Mouse (Mus musculus): ENCODE measurements around the gene Atp1a2. TPM values are rescaled to one million over a fixed set of nuclear protein-coding genes. Genes with fewer than 3 reads are reported as not detected.

Gene Atp1a2
- polyA plus RNA-seq, 1 experiment from 2014 or later: 13.7 TPM

DNA sequence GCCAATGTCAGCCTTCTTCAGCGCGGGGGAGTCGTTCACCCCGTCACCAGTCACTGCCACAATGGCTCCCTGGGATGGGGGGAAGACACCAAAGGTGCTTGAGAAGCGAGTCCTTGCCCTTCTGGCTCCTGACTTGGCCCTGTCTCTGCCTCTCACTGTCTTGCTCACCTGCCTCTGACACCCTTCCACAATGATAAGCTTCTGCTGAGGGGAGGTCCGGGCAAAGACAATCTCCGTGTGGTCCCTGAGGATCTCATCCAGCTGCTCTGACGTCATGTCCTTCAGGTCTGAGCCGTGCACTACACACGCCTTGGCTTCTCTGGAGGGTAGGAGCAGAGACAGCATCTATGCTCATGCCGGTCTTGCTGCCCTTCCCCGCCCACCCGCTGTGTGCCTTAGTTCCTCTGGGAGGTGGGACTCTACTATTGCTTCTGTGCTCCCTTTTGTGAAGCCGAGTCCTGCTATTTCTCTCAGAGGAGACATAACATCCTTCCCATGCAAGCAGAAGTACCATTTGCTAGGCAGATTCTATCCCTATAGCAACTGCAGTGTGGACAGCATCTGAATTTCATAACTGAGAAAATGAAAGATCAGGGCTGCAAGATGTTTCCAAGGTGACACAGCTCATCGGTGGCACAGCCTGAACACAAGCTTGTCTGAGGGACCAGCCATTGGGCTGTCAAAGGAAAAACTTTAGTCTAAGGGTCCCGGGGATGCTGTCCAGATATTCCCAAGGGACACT, 17.9 kb downstream of the Atp1a2 start:
- H3K9me3 ChIP-seq (replicated peaks): no peaks in the 10 kb centered on the region
- H3K27ac ChIP-seq: no peak overlapping the region
- no peaks in the 10 kb centered on the region for H3K36me3 ChIP-seq
- WGBS: 78% methylated on average over 16 of the region's 16 CpGs
- no peak overlapping the region for H3K4me2 ChIP-seq (replicated peaks)
- no peak overlapping the region for H3K9ac ChIP-seq
- no peak for ATAC-seq (ENCODE audit: low FRiP score)
- 0 out of 2 replicates have a peak, but pooled peaks cover 4% of the 10 kb centered on the region for H3K4me1 ChIP-seq
- no peaks in the 10 kb centered on the region for H3K27me3 ChIP-seq
- no peak overlapping the region for H3K4me3 ChIP-seq

DNA sequence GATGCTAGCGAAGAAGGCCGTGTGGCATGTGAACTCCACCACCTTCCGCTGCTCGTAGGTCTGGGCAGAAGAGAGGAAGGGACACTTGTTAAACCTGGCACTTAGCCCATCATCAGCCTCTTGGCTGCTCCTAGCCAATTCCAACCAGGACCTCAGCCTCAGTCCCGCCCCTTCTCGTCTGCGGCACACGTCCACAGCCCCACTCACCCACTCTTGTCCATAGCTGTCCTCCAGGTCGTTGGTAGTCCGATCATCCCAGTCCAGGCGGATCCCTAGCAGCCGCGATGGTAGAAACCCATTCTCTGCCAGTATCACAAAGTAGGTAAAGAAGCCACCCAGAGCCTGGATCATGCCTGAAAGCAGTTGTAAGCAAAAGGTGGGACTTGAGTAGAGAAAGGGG, 19.5 kb downstream of the Atp1a2 start:
- 0 out of 2 replicates have a peak, but pooled peaks cover 4% of the 10 kb centered on the region for H3K4me1 ChIP-seq
- no peak overlapping the region for H3K4me2 ChIP-seq (replicated peaks)
- no peak overlapping the region for H3K9ac ChIP-seq
- H3K27me3 ChIP-seq: no peaks in the 10 kb centered on the region
- no peaks in the 10 kb centered on the region for H3K36me3 ChIP-seq
- no peaks in the 10 kb centered on the region for H3K9me3 ChIP-seq (replicated peaks)
- ATAC-seq (ENCODE audit: low FRiP score): no peak
- H3K27ac ChIP-seq: no peak overlapping the region
- WGBS: 94% methylated on average over 13 of the region's 13 CpGs
- H3K4me3 ChIP-seq: no peak overlapping the region

DNA sequence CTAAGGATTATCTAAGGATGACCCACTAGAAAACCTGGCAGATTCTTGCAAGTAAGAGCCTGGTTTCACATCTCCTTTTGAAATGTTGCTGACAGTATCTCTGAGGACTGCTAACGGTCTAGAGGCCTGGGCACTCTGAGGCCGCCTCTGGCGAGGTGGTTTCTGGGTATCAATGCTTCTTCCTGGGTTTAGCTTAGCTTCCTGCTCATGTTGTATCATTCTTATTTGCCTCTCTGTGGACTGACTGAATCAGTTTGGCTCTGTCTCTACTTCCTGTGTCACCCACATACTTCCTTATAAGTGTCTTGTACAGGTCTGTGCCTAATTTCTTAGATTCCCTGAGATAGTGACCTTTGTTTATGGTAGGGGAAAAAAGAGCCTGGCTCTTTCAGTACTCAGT, 20.7 kb downstream of the Atp1a2 start:
- Histone ChIP-seq H3K4me3 (no peak overlapping the region), H3K27ac (no peak overlapping the region), H3K9me3 (replicated peaks) (no peaks in the 10 kb centered on the region), H3K4me2 (replicated peaks) (no peak overlapping the region), H3K36me3 (no peaks in the 10 kb centered on the region), H3K4me1 (0 out of 2 replicates have a peak, but pooled peaks cover 4% of the 10 kb centered on the region), H3K27me3 (no peaks in the 10 kb centered on the region), H3K9ac (no peak overlapping the region)
- WGBS: 82% methylated on average over 3 of the region's 3 CpGs
- no peak for ATAC-seq (ENCODE audit: low FRiP score)

- no peak overlapping the region for H3K4me3 ChIP-seq
- H3K9me3 ChIP-seq (replicated peaks): no peaks in the 10 kb centered on the region
- no peak overlapping the region for H3K4me2 ChIP-seq (replicated peaks)
- no peak overlapping the region for H3K9ac ChIP-seq
- H3K27ac ChIP-seq: no peak overlapping the region
- peaks cover 5% of the 10 kb centered on the region for H3K4me1 ChIP-seq
- no peaks in the 10 kb centered on the region for H3K27me3 ChIP-seq
- WGBS: 75% methylated on average over 5 of the region's 5 CpGs
- no peak for ATAC-seq (ENCODE audit: low FRiP score)
- no peaks in the 10 kb centered on the region for H3K36me3 ChIP-seq
These were observed 23.3 kb downstream of the Atp1a2 start for GRCm38 (mm10) chr1:172274547-172274946.

GRCm38 (mm10) chr1:172274116-172274515, 23.7 kb downstream of the Atp1a2 start:
- no peak for ATAC-seq (ENCODE audit: low FRiP score)
- WGBS: 67% methylated on average over 5 of the region's 5 CpGs
- no peak overlapping the region for H3K27ac ChIP-seq

GRCm38 (mm10) chr1:172273386-172273785, 24.5 kb downstream of the Atp1a2 start:
- WGBS: 89% methylated on average over 6 of the region's 6 CpGs
- Histone ChIP-seq H3K4me1 (peaks cover 5% of the 10 kb centered on the region), H3K4me3 (no peak overlapping the region), H3K36me3 (no peaks in the 10 kb centered on the region), H3K27ac (no peak overlapping the region), H3K27me3 (no peaks in the 10 kb centered on the region), H3K9me3 (replicated peaks) (no peaks in the 10 kb centered on the region), H3K4me2 (replicated peaks) (no peak overlapping the region), H3K9ac (no peak overlapping the region)
- ATAC-seq (ENCODE audit: low FRiP score): no peak

More at GRCm38 (mm10) chr1:172274116-172274515, 23.7 kb downstream of the Atp1a2 start:
- H3K9me3 ChIP-seq (replicated peaks): no peaks in the 10 kb centered on the region
- peaks cover 5% of the 10 kb centered on the region for H3K4me1 ChIP-seq
- H3K4me3 ChIP-seq: no peak overlapping the region
- H3K9ac ChIP-seq: no peak overlapping the region
- no peaks in the 10 kb centered on the region for H3K36me3 ChIP-seq
- H3K4me2 ChIP-seq (replicated peaks): no peak overlapping the region
- no peaks in the 10 kb centered on the region for H3K27me3 ChIP-seq

DNA sequence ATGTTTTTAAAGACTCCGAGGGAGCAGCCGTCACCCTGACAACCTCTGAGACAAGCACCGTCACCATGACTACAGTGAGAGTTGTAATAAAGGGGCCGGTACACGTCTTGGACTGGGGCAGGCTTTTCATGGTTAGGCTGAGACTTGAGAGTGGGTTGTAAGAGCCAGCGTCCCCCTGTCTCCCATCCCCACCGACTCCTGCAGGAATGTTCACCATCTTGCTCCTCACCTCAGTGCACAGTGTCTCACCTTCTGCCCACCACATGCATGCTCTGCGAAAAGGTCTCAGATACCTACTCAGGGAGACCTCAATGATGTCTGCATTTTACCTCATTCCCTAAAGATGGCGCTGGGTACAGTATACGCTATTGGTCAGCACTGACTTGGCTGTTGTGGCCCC, 26.1 kb downstream of the Atp1a2 start:
- no peak overlapping the region for H3K27ac ChIP-seq
- no peaks in the 10 kb centered on the region for H3K36me3 ChIP-seq
- 45% methylated on average over 10 of the region's 10 CpGs for WGBS
- peak; percentile 66 for ATAC-seq (ENCODE audit: low FRiP score)
- H3K4me3 ChIP-seq: no peak overlapping the region
- H3K27me3 ChIP-seq: no peaks in the 10 kb centered on the region
- H3K9ac ChIP-seq: no peak overlapping the region
- no peaks in the 10 kb centered on the region for H3K9me3 ChIP-seq (replicated peaks)
- no peak overlapping the region for H3K4me2 ChIP-seq (replicated peaks)
- peaks cover 5% of the 10 kb centered on the region for H3K4me1 ChIP-seq

- Histone ChIP-seq H3K4me1 (peaks cover 5% of the 10 kb centered on the region), H3K4me2 (replicated peaks) (no peak overlapping the region), H3K9ac (no peak overlapping the region), H3K27me3 (no peaks in the 10 kb centered on the region), H3K4me3 (no peak overlapping the region), H3K36me3 (no peaks in the 10 kb centered on the region), H3K27ac (no peak overlapping the region), H3K9me3 (replicated peaks) (no peaks in the 10 kb centered on the region)
- peak; percentile 52; the same call in 1 of the 2 replicates for ATAC-seq (ENCODE audit: low FRiP score)
- 67% methylated on average over 3 of the region's 3 CpGs for WGBS
These were observed 26.7 kb downstream of the Atp1a2 start for GRCm38 (mm10) chr1:172271208-172271607.

- 18% methylated on average over 8 of the region's 8 CpGs for WGBS
- H3K27me3 ChIP-seq: 0 out of 2 replicates have a peak, but pooled peaks cover 3% of the 10 kb centered on the region
- H3K4me2 ChIP-seq (replicated peaks): peak within 1 kb of the TSS; percentile 31
- H3K36me3 ChIP-seq: no peaks in the 10 kb centered on the region
- H3K4me1 ChIP-seq: peaks cover 13% of the 10 kb centered on the region
- ATAC-seq (ENCODE audit: low FRiP score): peak; percentile 77
- H3K9me3 ChIP-seq (replicated peaks): no peaks in the 10 kb centered on the region
- H3K4me3 ChIP-seq: no peak within 1 kb of the TSS
- H3K27ac ChIP-seq: peak within 1 kb of the TSS; percentile 83
- no peak within 1 kb of the TSS for H3K9ac ChIP-seq
These were observed 36.3 kb downstream of the Atp1a2 start, which contains the start of gene Igsf8 for GRCm38 (mm10) chr1:172261477-172262078. Igsf8 (plus strand) TSS chr1:172261641.

DNA sequence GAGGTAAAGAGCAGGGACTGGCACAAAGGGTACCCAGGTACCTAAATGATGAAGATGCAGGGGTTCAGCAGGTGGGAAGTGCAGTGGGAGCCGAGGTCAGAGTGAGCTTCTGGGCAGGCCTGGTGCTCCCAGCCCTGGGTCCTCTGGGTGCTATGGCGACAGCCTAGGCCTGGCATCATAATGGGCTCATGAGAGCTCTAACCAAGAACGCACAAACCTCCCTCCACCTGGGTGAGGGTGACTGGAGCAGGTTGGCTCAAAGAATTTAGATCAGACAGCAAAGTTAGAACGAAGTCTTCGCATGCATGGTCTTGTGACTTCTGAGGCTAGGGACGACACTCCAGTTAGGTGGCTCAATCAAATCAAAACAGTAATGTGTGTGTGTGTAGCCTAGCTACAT, 39.5 kb downstream of the Atp1a2 start, which contains the start of gene Atp1a4:
TSS of gene Atp1a4 (minus strand) at position 101 of the 400 bp plus-strand sequence.
- Histone ChIP-seq H3K9ac (no peak within 1 kb of the TSS), H3K4me2 (replicated peaks) (no peak within 1 kb of the TSS), H3K4me1 (peaks cover 13% of the 10 kb centered on the region), H3K27ac (no peak within 1 kb of the TSS), H3K4me3 (no peak within 1 kb of the TSS), H3K27me3 (0 out of 2 replicates have a peak, but pooled peaks cover 3% of the 10 kb centered on the region), H3K36me3 (no peaks in the 10 kb centered on the region), H3K9me3 (replicated peaks) (no peaks in the 10 kb centered on the region)
- no peak for ATAC-seq (ENCODE audit: low FRiP score)
- 86% methylated on average over 6 of the region's 6 CpGs for WGBS

DNA sequence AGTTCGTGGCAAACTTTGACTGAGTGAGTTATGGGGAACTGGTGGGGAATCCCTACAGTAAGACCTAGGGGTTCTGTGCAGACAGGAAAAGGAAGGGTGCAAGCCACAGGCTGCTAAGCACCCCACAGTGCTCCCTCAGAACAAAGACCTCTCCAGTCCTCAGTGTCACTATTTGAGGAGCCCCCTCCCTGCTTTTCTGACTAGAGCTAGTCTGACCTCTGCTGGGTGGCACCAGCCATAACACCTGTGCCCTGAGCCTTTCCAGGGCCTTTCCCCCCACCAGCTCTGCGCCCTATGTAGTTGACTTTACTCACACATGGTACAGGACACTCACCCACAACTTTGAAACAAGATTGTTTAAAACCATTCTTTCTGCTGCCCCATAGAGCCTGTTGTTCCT, 50.2 kb downstream of the Atp1a2 start:
- Histone ChIP-seq H3K9me3 (replicated peaks) (no peaks in the 10 kb centered on the region), H3K27me3 (peaks cover 21% of the 10 kb centered on the region), H3K9ac (no peak overlapping the region), H3K4me2 (replicated peaks) (no peak overlapping the region), H3K27ac (no peak overlapping the region), H3K4me1 (peaks cover 20% of the 10 kb centered on the region), H3K4me3 (no peak overlapping the region), H3K36me3 (no peaks in the 10 kb centered on the region)
- peak; percentile 58; the same call in 1 of the 2 replicates for ATAC-seq (ENCODE audit: low FRiP score)
- WGBS: 52% methylated on average over 2 of the region's 2 CpGs

DNA sequence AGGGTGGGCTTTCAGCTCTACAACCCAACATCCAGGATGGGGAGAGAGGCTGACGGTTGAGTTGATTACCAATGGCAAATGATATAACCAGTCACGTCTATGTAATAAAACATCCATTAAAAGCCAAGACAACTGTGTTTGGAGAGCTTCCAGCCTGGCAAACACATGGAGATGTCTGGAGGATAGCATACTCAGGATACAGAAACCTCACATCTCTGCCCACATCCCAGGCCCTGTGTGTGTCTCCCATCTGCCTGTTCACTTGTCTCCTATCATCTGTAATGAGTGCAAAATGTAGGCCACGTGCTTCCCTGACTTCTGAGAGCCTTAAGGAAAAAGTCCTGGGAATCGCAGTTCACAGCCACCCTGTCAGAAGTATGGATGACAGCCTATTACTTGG, 50.6 kb downstream of the Atp1a2 start:
- Histone ChIP-seq H3K4me2 (replicated peaks) (no peak overlapping the region), H3K9me3 (replicated peaks) (no peaks in the 10 kb centered on the region), H3K4me1 (peaks cover 25% of the 10 kb centered on the region), H3K27me3 (peaks cover 21% of the 10 kb centered on the region), H3K36me3 (no peaks in the 10 kb centered on the region), H3K4me3 (no peak overlapping the region), H3K27ac (no peak overlapping the region), H3K9ac (no peak overlapping the region)
- 74% methylated on average over 4 of the region's 4 CpGs for WGBS
- no peak for ATAC-seq (ENCODE audit: low FRiP score)
